Mouse (Mus musculus) heart, adult 8-10 months (tissue): ENCODE data around the gene Hspb1. TPM values are rescaled to one million over a fixed set of nuclear protein-coding genes. Genes with fewer than 3 reads are reported as not detected.

Experiments used
- DNase-seq: peaks from one replicate; pipeline ENCODE4 v3.0.0; 2022; ENCODE audit warnings: low spot score
- total RNA-seq, 4 experiments: library from RNA; stranded (reverse); gene quantifications; 2 replicates each; pipeline ENCODE4 v1.2.4; 2022

The Hspb1 gene
- total RNA-seq, 4 experiments from 2014 or later, result 312 to 583 (median 421) TPM

DNA sequence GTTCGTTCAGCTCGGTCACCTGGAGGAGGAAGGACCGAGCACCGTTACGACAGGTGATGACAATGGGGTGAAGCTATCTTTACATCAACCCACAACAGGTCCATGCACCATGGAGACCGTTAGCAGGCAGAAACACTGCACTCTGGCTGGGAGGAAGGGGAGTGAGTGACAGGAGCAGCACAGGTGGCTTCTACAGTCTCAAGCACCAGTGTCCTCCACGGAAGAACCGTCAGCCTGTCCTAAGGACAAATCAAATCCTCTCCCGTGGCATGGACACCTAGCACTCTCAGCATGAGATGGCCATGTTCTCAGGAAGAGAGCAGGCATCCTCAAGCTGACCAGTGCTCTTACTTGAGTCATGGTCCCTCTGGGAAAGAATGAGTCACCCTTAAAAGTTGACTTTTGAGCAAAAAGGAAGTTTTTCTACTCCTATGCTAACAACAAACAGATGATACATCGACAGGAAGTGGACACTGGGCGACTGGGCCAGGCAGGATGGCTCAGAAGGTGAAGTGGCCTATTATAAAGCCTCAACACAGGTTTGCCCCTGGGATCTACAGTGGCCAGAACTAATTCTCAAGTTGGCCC lies 24.0 kb downstream of the Hspb1 start:
- no peak for DNase-seq

- DNase-seq, result no peak
These were observed 25.5 kb downstream of the Hspb1 start for GRCm38 (mm10) chr5:135913201-135913600.

- DNase-seq, result peak; percentile 69
These were observed 26.4 kb downstream of the Hspb1 start for GRCm38 (mm10) chr5:135914156-135914555.

- no peak for DNase-seq
These were observed 28.4 kb downstream of the Hspb1 start for GRCm38 (mm10) chr5:135916051-135916565.

- DNase-seq, result no peak
These were observed 28.9 kb downstream of the Hspb1 start for GRCm38 (mm10) chr5:135916601-135917000.

GRCm38 (mm10) chr5:135917327-135918058 lies 29.8 kb downstream of the Hspb1 start:
- no peak for DNase-seq

DNA sequence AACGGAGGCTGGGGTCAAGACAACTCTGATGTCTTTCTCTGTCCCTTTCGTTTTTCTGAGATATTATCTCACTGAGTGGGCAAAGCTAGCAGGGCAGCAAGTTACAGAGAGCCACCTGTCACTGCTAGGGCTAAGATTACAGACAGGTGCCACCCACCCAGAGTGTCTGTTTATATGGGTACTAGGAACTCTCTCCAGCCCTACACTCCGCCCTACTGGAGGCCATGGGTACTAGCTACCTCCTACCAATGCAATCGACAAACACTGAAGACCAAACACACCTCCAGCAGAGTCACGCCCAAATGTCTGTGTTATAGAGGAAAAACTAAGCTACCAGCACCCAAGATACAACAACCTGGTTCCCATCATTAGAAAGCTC lies 30.3 kb downstream of the Hspb1 start:
- no peak for DNase-seq

- DNase-seq, result no peak
These were observed 30.9 kb downstream of the Hspb1 start for GRCm38 (mm10) chr5:135918593-135918992.

GRCm38 (mm10) chr5:135919902-135920301 lies 32.2 kb downstream of the Hspb1 start:
- no peak for DNase-seq

- no peak for DNase-seq
These were observed 36.2 kb downstream of the Hspb1 start for GRCm38 (mm10) chr5:135923901-135924300.

DNA sequence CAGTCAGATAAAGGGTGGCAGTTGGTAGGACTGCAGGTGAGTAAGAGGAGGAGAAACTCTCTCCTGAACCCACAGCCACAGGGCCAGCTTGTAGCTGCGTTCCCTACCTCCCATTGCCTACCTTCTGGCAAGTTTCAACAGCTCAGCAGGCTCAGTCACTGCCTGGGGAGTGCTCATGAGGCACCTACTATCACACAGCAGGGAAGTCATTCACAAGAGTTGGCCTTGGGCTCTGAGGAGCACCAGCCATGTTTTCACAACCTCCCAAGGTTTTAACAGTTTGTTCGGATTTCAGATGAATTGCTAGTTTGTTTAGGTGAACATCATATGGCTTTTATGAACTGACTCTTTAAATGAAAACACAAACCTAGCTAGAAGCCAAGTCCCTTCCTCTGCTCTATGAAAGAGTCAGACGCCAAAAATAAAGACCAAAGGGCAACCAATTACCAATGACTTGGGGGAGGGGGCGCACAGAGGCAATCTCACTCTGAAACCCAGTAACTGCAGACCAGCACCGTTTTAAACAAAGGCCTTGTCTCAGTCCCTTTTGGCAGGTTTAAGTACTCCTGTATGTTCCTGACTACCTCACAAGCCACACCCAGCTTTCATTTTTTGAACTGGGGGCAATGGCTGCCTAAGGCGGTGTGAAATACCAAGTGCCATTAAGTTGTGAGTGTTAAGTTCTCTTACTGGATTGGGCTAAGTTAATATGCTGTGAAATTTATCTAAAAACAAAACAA lies 42.1 kb downstream of the Hspb1 start:
- no peak for DNase-seq

GRCm38 (mm10) chr5:135931526-135931925 lies 43.8 kb downstream of the Hspb1 start:
- no peak for DNase-seq

DNA sequence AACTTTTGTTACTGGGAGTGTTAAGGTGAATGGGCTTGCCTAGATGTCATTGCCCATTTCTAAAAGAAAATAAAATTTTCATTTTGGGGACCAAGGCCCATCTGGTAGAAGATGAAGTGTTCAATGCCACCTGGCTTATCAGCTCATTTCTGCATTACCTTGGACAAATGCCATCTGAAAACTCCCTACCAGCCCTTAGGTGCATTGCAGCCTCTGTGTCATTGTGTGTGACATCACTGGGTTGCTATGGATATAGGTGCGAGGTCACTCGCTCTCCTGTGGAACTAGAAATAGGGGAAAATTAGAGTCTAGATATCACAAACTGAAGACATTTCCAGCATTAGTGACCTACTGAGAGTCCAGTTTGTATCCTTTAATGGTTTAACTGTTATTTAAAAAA lies 44.6 kb downstream of the Hspb1 start:
- DNase-seq, result no peak

DNA sequence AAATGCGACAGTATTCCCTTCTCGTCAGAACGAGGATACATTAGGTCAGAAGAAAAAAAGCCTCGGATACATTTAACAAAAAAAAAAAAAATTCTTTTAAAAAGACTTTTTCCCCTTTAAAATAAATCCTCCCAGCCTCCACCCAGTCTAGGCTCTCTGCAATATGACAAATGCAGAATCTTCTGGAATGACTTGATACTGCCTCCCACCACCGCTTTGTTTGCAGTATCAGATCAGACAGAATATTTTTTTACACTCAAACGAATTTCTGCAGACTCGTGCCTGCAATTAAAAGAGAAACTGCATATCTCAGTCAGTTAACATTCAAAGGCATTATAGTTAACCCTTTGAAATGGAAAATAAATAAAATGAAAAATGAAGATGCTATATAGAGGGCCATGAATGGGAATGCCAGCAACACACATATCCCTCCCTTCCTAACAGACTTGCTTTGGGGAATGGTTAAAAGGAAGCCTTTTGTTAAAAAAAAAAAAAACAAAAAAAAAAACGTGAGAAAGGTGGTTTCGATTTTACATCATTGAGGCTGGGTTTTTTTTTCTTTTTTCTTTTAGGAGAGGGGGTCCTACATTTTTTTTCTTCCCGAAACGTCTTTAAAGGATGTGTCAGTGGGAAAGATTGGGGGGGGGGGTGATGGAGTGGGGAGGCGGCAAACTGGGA lies 45.6 kb downstream of the Hspb1 start:
- no peak for DNase-seq

GRCm38 (mm10) chr5:135933900-135934441 lies 46.3 kb downstream of the Hspb1 start:
- DNase-seq, result peak; percentile 56

DNA sequence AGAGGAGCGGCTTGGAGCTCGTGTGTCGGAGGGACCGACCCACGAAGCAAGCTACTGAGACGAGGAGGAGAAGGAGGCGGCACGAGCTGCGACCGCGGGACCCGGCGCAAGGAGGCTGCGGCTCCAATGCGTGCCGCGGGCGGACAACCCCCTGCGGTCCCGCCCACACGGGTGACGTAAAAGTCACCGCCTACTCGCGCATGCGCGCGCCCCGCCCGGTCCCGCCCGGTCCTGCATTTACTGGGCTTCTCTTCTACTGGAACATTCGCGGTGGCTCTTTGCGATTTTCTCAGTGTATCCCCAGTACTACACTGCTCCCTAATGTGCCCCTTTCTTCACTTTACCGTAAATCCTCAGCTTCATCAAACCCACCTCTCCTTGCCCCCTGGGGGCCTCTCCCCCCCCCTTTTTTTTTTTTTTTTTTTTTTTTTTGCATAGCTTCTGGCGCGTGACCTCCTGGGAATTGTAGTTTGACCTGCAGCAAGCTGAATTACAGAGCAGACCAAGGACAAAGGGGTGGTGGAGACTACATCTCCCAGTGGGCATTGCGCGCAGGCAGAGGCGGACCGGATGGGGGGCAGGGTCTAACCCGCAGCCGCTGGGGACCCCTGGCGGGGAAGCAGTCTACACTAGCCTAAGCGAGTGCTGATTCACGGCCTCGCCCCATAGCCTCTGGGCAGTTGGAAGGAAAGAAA lies 46.9 kb downstream of the Hspb1 start, which contains the start of gene Ywhag:
Ywhag (minus strand) TSS at position 136 of the 695 bp plus-strand sequence.
- peak; percentile 96 for DNase-seq

- DNase-seq, result no peak
These were observed 47.4 kb downstream of the Hspb1 start for GRCm38 (mm10) chr5:135935176-135935523.

GRCm38 (mm10) chr5:135935641-135936190 lies 48.0 kb downstream of the Hspb1 start:
- DNase-seq, result no peak
